Mouse (Mus musculus) thymus, postnatal 14 days (tissue): ENCODE measurements around the gene Ylpm1.

Experiments
- DNase-seq: peaks from one replicate; pipeline ENCODE4 v3.0.0; 2021

The Ylpm1 gene

DNA sequence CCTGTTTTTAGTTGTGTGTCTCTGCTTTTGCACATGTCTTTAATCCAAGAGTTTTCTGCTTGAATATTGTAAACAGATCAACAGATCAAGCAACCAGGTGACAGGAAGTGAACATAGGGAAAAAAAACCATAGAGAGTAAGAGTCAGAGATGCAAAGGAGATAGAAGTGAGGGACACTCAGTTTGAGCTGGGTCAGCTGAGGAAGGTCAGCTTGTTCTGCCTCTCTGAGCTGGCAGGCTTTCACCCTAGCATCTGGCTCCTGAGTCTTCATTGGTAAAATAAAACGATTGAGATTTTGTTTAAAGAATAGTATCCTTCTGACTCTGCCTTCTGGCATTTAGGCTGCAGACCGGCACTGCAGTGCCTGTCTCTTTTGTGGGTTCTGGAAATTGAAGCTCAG lies 14.4 kb downstream of the Ylpm1 start:
- DNase-seq, result no peak

DNA sequence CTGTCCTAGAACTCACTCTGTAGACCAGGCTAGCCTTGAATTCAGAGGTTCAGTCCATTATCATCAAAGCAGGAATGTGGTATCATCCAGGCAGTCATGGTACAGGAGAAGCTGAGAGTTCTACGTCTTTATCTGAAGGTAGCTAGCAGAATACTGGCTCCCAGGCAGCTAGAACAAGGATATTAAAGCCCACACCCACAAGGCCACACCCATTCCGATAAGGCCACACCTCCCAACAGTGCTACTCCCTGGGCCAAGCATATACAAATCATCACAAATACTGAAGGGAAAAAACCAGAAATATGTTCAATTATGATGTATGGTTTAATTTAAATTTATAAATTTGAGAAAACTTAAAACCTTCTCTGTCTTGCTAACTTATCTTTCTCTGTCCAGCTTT lies 16.1 kb downstream of the Ylpm1 start:
- no peak for DNase-seq

DNA sequence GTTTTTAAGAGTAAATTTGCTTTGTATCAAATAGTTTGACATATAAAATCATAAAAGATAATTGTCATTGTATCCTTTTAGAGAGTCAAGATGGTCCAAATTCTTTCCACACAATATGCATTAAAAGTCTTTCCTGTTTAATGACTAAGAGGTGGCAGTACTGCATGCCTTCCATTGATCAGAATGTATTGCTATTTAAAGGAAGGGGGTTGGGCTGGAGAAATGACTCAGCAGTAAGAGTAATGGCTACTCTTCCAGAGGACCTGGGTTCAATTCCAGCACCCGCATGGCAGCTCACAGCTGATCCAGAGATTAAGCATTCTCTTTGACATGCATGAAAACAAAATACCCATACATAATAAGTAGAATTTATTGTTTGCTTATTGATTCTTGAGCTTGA lies 25.9 kb downstream of the Ylpm1 start:
- DNase-seq, result no peak

DNA sequence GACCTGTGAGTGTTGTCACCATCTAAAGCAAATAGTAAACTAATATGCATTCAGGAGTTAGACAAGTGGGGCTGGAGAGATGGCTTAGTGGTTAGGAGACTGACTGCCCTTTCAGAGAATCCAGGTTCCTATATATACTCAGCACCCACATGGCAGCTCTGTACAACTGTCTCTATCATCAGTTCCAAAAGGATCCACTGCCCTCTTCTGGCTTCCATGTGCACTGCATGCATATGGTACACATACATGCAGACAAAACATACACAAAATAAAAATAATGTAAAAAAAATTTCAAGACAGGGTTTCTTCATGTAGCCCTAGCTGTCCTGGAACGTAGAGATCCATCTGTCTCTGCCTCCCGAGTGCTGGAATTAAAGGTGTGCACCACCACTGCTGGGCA lies 36.6 kb downstream of the Ylpm1 start:
- peak; percentile 44 for DNase-seq

DNA sequence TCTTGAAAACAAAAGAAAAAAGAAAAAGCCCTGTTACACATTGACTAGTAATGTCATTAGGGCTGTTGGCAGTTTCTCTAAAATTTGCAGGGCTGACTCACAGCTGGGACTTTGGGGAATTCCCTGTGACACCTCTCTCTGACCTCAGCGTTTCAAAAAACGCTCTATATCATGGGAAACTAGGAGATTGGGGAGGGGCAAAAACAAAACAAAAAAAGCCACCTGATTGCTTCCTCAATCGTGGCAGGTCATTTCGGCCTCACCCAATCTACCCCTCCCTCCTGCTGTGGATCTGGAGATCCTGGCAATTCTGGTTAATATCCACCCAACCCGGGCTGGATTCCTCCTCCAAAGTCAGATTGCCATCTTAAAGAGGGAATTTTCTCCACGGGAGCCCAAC lies 55.1 kb downstream of the Ylpm1 start:
- no peak for DNase-seq

DNA sequence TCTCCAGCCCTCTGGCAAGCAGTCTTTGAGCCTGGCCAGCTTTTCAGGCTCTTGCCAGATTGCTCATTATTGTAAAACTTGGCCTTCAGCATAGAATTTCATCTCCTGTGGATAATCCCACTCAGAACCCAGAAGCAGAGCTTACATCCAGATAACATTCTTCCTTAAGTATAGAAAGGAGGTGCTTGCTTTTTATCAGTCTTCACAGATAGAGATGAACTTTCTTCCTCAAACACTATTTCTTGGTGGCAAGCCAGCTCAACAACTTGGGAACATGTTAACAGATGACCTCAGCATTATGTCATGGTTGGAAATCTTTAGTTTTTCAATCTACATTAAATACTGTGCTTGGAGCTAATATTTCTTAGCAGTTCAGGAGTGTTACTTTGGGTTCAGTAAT lies 74.9 kb downstream of the Ylpm1 start:
- no peak for DNase-seq

DNA sequence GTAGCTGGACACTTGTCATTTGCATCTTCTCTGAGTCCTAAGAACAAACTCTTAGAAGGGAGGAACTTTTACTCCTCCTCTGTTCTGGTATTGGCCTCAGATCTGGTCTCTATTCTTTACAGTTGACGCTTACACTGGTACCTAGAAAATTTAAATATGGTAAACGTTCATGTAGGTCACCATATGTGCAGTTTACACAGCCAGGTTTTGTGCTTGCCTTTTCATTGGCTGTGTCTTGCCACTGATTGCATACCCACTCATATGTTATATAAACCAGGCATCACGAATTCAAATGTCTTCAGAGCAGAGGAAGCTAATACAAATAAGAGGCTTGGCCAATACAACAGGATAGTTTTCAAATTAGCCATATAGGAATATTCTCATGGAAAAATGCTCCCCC lies 81.0 kb downstream of the Ylpm1 start:
- DNase-seq, result no peak

DNA sequence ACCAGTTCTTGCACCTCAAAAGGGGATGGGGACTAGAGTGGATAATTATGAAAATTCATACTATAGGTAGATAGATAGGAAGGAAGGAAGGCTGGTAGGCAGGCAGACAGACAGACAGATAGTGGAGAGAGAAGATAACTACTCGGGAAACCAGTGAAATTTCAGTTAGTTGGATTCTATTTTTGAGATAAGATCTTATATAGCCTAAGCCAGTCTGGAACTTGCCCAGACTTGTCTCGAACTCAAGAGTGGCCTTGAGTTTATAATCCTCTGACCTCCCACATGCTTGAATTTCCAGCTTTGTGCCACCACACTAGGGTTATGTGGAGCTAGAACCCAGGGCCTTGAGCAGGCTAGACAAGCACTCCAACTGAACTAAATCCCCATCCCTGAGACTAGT lies 88.1 kb downstream of the Ylpm1 start:
- DNase-seq, result no peak

DNA sequence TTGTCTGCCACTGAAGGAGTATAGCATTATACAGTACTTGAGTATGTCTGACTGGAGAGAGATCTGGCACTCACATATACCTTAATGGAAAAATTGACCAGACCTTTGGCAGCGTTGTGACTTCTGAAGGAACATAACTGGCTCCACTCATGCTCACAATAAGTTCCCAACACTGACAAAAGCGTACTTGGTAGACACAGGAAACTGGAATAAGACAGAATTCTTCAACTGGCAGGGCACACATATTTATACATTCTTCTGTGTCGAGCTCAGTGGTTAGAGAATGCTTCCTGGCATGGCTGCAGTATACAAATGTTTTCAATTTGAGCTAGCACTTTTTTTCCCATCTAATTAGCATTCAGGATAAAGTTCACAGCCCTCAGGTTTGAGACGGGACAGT lies 88.8 kb downstream of the Ylpm1 start:
- no peak for DNase-seq

DNA sequence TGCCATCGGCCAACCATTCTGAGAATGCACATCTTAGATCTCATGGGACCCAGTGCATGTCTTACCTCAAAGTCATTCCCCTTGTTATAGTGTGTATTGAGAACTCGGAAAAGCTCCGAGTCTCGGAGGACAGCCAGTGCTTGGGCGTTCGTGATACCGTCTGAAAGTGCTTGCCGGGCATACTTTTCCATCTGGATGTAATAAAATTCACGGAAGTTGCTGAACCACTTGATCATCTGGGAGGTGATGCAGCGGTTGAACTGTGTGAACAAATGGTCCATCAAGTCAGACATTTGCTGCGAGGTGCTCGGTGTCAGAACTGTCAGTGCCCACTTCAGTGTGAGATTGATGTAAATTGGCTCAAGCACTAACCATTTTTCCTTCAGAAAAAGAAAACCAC lies 91.7 kb downstream of the Ylpm1 start:
- no peak for DNase-seq

DNA sequence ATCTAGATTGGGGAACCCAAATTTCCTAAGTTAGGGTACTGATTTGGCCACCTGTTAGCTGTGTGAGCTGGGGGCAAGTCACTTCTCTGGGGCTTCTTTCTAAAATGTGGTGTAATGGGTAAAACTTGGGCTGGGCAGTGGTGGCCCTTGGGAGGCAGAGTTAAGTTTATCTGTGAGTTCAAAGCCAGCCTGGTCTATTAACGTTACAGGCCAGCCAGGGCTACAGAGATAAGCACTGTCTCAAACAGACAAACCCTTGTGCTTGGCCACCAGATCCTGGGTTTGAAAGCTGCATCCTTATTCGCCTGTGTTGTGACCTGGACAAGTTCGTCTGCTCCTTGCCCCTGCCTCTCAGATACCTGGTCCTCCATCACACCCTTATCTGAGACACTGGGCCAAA lies 95.1 kb downstream of the Ylpm1 start:
- no peak for DNase-seq

DNA sequence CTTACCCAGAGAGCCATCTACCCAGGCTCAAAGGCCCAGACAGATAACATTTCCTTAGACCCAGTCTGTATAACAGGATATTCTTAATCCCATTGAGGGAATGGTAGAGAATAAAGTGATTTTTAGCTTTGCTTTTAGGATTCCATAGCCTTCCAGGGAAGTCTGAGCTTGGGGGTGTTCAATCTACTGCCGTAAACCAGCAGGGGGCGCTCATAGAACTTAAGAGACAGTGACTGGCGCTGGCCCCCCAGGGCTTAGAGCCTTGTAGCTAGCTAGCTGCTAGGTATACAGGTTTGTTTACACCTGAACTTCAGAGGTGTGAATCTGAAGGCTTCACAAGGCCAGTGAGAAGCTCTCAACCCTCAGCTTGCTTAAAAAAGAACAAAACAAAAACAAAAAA lies 96.1 kb downstream of the Ylpm1 start:
- DNase-seq, result peak; percentile 84

DNA sequence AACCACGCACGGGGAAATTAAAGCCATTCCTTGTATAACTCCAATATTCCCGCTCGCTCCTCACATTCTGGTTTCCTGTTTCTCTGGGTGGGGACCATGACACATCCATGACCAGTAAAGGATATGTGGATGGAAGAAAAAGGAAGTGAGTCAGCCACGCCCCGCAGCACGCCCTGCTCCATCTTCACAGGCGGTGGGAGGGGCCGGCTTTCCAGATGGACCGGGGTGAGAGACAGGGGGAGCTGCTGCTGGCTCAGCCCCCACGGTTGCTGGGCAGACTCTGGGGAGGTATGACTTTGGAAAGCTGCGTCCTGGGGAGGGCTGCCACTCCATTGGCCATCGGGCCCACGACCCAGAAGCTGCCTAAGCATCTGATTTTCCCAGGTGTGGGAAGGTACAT lies 97.9 kb downstream of the Ylpm1 start:
- no peak for DNase-seq

DNA sequence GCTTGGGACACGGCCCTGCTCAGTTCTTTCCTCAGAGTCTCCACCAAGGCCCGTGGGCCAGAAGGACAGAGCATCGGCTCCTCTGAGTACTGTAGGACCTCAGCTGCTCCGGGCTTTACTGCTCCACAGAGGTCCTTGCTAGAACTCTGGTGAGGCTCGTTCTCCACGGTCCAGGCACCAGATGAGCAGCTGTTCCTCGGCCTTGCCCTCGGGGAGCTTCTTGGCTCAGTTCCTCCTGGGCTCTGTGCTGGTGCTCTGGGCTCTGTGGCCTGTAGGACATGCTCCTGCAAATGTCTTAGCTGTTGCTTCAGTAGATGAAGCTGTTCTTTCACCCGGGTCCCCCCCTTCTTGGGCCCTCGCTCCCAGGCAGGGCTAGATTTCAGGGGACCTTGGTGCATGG lies 98.6 kb downstream of the Ylpm1 start:
- DNase-seq, result no peak

DNA sequence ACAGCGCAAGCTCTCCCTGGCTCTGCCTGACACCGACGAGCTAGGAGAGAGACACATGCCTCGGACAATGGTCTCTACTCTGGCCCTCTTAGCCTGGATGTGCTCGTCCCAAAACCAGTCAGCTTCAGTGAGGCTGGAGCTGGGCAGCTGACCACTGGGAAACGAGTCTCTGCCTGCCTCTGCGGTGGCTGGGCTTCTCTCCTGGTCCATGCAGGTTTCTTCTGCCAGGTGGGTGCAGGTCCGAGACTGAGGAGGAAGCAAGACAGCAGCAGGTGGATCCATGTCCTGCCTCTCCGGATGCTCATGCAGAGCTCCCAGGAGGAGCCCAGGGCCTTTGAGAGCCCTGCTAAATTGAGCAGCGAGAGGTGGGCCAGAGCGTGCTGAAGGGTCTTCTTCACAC lies 99.0 kb downstream of the Ylpm1 start:
- DNase-seq, result no peak

DNA sequence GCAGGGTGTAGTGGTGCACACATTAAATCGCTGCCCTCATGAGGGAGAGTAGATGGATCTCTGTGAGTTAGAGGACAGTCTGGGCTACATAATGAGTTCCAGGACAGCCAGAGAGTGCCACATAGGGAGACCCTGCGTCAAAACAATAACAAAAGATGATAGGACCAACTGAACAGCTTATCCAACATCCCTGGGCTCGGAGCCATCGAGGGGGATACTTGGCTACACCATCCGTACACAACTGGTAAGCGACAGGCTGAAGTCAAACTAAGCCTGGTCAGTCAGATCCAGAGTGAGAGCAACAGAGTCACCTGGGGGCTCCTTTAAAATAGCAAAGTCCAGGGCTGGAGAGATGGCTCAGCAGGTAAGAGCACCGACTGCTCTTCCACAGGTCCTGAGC lies 99.7 kb downstream of the Ylpm1 start:
- no peak for DNase-seq

DNA sequence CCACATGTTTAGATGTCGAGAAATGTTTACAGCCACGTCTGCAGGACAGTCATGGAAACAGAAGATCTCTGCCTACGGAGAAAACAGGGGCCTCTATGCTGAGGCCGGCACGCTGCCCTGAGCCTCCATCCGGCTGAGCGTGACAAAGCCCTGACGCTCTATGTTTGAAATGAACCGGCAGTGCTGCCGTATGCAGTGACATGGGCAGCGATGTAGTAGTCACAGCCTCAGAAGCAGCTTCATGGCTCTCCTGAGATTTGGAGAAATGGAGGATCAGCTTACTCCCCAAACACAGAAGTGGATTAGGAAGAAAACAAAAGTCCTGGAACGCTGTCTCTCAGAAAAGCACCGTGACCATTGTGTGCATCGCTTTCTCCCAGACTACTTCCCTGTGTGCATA lies 104.9 kb downstream of the Ylpm1 start:
- DNase-seq, result no peak

DNA sequence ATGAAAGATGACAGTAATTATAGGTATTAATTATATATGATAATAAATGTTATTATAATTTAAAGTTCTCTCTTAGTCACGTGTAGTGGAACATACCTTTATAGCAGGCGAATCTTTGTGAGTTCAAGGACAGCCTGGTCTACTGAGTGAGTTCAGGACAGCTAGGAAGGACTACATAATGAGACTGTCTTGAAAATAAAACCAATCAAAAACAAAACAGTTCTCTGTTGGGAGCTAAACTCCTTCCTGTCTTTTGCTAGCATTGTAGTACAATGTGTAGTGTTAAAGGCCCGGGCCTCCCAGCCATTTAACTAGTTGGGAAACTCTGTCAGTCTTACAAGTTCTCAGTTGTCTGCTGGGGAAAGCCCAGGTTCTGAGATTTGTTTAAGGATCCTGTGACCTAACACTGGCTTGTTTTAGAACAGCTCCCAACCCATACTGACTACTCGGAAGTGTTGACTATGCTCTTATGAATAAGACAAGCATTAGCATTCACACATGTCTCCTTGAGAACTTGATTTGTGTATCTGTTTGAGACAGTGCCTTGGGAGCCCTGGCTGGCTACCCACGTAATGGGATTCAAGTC lies 105.5 kb downstream of the Ylpm1 start:
- DNase-seq, result no peak

DNA sequence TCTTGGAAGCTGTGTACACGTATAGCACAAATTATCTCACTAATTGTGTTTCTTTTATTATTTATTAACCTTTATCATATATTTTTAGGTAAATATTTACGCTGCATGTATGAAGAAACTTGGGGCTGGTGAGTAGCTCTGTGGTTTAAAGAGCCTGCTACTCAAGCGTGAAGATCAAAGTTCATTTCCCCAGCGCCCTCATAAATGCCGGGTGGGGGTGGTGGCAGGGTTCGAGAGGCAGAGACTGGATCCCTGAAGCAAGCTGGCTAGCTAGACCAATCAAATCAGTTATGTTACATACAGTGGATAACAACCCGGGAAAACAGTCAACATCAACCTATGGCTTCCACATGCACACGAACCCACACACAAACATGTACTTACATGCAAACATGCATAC lies 107.0 kb downstream of the Ylpm1 start:
- DNase-seq, result no peak

DNA sequence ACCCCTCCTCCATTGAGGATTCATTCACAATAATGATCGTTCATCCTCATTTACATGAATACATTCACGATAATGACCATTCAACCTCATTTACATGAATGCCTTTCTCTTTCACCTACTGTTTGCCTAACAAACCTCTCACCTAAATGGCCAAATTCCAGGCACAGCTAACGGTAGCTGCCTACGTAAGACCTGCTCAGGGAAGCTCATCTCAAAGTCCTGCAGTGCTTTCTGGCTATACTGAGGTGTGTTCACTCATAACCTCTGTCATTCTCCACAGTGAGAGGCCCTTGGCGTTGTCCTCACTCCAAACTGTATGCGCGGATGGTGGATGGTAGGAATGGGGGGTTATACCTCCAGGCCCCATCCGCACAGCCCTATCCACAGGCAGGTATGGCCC lies 108.7 kb downstream of the Ylpm1 start:
- DNase-seq, result no peak

DNA sequence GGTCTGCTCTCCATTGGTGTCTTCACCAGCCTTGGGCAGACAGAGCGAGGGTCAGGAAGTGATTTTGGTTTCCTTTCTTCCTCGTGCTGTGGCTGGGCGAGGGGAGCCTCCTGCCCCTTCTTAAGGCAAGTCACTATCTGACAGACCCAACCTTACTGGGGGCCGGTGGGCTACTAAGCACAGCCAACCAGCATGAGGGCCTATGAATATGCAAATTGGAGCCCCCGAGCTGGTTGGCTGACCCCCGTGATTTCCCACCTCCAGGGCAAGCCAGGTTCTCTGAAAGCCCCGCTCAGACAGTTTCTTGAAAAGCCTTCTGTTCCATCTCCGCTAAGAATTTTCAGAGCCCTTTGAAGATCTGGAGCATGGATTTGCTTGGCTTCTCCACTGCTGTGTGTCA lies 110.2 kb downstream of the Ylpm1 start:
- DNase-seq, result no peak

DNA sequence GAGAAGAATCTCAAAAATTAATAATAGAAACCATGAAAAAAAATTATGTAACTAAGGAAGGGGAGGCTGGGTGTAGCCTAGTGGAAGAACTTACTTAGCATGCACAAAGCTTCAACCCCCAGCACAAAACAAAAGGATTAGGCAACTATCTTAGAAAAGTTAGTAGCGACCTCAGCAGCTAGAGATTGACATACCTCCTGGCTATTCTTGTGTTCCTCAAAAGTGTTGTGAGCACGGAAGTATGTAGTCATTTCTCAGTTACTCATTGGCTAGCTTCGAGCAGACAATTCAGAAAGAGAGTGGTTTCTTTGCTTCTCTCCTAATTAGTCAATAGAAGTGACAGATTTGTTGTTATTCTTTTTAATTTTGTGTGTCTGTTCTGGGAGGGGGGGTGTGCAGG lies 112.5 kb downstream of the Ylpm1 start:
- DNase-seq, result no peak

DNA sequence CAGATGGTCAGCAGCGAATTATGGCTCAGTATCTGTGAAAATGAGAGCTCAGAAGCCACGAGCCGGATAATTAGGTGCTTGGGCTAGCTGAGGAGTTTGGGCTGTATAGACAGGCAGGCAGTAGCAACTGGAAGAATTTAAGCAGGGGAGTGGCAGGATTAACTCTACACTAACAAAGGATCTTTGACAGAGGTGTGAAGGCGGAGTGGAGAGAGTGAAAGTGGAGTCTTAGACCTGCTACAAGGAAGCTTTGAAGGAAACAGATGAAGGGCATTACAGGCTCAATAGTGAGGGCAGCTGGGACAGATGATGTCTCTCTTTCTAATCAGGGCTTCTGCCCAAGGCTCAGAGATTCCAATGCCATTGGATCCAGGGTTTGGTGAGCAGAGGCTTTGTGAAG lies 113.3 kb downstream of the Ylpm1 start:
- no peak for DNase-seq

DNA sequence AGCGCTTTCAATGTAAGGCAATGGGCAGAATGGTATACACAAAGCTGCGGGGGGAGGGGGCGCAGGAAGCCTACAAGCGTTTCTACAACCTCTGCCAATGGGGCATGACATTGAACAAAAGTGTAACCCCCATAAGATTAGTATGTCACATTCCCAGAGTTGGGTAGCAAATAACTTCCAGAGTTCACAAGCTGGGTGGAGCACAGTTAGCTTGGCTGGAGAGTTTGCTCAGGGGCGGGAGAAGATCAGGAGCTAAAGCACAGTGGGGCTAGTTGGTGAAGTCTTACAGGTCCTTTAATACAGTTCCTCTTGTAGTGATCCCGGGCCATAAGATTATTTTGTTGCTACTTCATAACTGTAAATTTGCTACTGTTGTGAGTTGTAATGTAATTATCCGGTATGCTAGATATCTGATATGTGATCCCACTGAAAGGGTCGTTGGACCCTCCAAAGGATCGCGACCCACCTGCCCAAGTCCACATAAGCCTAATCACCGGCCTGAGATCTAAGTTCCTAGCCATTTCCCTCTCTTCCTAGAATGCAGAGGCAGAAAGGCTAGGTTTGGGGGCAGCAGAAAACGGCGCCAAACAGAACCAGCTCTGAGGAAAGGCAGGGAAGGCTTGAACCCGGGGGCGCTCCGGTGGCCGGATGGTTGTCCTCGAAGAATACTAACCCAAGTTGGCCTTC lies 114.0 kb downstream of the Ylpm1 start:
- DNase-seq, result peak; percentile 45
